Mouse (Mus musculus) intestine, postnatal 0 days (tissue): ENCODE data around the gene Knop1. TPM values are rescaled to one million over a fixed set of nuclear protein-coding genes. Genes with fewer than 3 reads are reported as not detected.
A peak's percentile ranks its signal among the peaks of the same experiment; 100 is the strongest.

Experiments
- ATAC-seq: fragments of 200-750 bp; cut with Nextera tagmentation; 2 replicates; pipeline ENCODE4 v1.8.0; 2017; ENCODE audit warnings: mild to moderate bottlenecking, moderate TSS enrichment, moderate library complexity
- H3K27ac ChIP-seq: fragments of 300-500 bp; sonication (generic); 2 replicates; pipeline ENCODE4 v1.5.1; 2014; ENCODE audit warnings: mild to moderate bottlenecking, low read depth, low read length, moderate library complexity
- H3K27me3 ChIP-seq: fragments of 300-500 bp; sonication (generic); replicated peaks from 2 replicates; pipeline ENCODE4 v1.6.1; 2014; ENCODE audit warnings: low read length, mixed read lengths; ENCODE audit not compliant: control insufficient read depth, insufficient read depth
- H3K36me3 ChIP-seq: fragments of 300-500 bp; sonication (generic); 2 replicates; pipeline ENCODE4 v1.6.1; 2014; ENCODE audit warnings: mild to moderate bottlenecking, moderate library complexity; ENCODE audit not compliant: control insufficient read depth, insufficient read depth
- H3K4me1 ChIP-seq: fragments of 300-500 bp; sonication (generic); replicated peaks from 2 replicates; pipeline ENCODE4 v1.6.1; 2014; ENCODE audit warnings: antibody characterized with exemption, low read length, mixed read lengths; ENCODE audit not compliant: control insufficient read depth, insufficient read depth
- H3K4me2 ChIP-seq: fragments of 300-500 bp; sonication (generic); replicated peaks from 2 replicates; pipeline ENCODE4 v1.6.1; 2014; ENCODE audit warnings: low read depth, mild to moderate bottlenecking, moderate library complexity
- H3K4me3 ChIP-seq: fragments of 300-500 bp; sonication (generic); 2 replicates; pipeline ENCODE4 v1.5.1; 2014; ENCODE audit warnings: low read depth, low read length
- H3K9ac ChIP-seq: fragments of 300-500 bp; sonication (generic); 2 replicates; pipeline ENCODE4 v1.6.1; 2014; ENCODE audit warnings: mild to moderate bottlenecking, low read depth, low read length
- H3K9me3 ChIP-seq: fragments of 300-500 bp; sonication (generic); 2 replicates; pipeline ENCODE4 v1.6.1; 2016; ENCODE audit warnings: mixed run types; ENCODE audit not compliant: control insufficient read depth
- CTCF ChIP-seq: sonication (generic); IDR thresholded peaks from 2 replicates; pipeline ENCODE4 v1.5.1; 2016; ENCODE audit warnings: low read depth, mild to moderate bottlenecking, control low read depth, antibody characterized with exemption, moderate library complexity
- WGBS: fragments of 180-500 bp; shearing (Covaris S2); extraction: QIAGEN DNeasy Blood & Tissue Kit; methylation state at CpG from one replicate; pipeline ENCODE4 v1.1.7; 2014; 5-methylcytosine and 5-hydroxymethylcytosine counted together
- polyA plus RNA-seq: library from polyadenylated mRNA; unstranded; fragments of >200 nt; fragmentation: Nextera tagmentation; extraction: Ambion mirVana; gene quantifications from 2 replicates; pipeline ENCODE4 v1.2.1, GENCODE M21; 2015

Knop1 gene
- polyA plus RNA-seq, 1 experiment from 2014 or later, result 35.8 TPM

GRCm38 (mm10) chr7:118842938-118843337 is 13.1 kb downstream of the Knop1 start:
- whole genome bisulfite sequencing, result 65% methylated on average over 4 of the region's 4 CpGs
- Histone ChIP-seq H3K4me3 (no peak overlapping the region), H3K4me2 (no peak overlapping the region), H3K9ac (no peak overlapping the region), H3K36me3 (peaks cover 76% of the 10 kb centered on the region), H3K4me1 (no peaks in the 10 kb centered on the region), H3K27me3 (no peaks in the 10 kb centered on the region), H3K9me3 (no peaks in the 10 kb centered on the region), H3K27ac (no peak overlapping the region)
- TF ChIP-seq CTCF, result no peak
- ATAC-seq, result no peak

DNA sequence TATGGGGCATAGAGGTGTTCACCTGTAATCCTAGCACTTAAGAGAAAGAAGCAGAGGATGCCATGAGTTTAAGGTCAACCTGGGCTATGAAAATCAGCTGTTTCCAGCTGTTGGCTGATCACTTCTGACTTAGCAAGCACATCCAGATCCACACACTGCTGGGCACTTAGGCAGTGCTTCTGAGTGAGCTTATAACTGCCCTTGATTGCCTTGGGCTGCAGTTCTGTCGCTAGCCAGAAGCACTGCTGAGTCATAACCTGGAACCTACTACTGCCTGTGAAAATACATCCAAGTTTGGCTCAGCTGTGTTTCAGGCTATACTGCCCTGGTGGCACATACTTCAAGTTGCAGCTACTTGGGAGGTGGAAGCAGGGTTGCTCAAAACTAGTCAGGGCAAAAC is 14.3 kb downstream of the Knop1 start:
- H3K4me3 ChIP-seq, result no peak overlapping the region
- H3K27ac ChIP-seq, result no peak overlapping the region
- no peak overlapping the region for H3K9ac ChIP-seq
- no peak for ATAC-seq
- no peaks in the 10 kb centered on the region for H3K9me3 ChIP-seq
- no peaks in the 10 kb centered on the region for H3K27me3 ChIP-seq
- H3K4me2 ChIP-seq, result no peak overlapping the region
- WGBS, result 23% methylated on average over 1 of the region's 1 CpGs
- TF ChIP-seq CTCF, result peak; percentile 17
- peaks cover 76% of the 10 kb centered on the region for H3K36me3 ChIP-seq
- no peaks in the 10 kb centered on the region for H3K4me1 ChIP-seq

DNA sequence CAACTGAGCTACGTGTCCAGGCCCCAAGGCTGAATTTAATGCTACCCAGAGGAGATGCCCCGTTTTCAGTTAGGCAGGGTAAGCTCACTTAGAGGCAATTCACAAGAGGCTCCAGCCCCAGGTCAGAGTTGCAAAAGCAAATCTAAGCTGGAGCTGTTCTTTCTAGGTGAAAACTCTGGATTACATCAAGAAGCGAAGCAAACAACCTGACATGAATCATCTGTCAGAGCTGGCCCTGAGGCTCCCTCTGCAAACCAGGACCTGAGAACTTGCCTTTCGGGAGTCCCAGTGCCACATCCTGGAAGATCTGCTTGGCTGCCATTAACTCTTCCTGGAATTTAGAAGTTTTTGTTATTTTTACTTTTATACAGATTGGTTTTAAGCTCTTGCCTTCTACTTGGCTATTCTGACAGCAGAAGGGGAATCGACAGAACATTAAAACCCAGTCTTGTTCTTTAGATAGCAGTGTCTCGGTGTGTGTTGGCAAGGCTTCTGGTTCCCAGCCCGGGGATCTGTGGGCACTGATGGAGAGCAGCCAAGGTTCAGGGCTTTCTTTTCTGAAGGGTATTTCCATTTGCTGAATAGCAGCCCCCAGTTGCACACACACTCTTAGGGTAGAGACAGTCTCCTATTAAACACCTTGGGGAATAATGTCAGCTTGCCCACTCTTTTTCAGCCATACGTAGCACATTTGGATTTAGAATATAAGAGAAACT is 14.9 kb downstream of the Knop1 start:
- ATAC-seq, result no peak
- Histone ChIP-seq H3K27ac (no peak overlapping the region), H3K4me2 (no peak overlapping the region), H3K9ac (no peak overlapping the region), H3K27me3 (no peaks in the 10 kb centered on the region), H3K4me1 (no peaks in the 10 kb centered on the region), H3K4me3 (no peak overlapping the region), H3K9me3 (no peaks in the 10 kb centered on the region), H3K36me3 (peaks cover 82% of the 10 kb centered on the region)
- WGBS, result 71% methylated on average over 8 of the region's 8 CpGs
- no peak for TF ChIP-seq CTCF

- Histone ChIP-seq H3K4me3 (no peak overlapping the region), H3K9ac (no peak overlapping the region), H3K27ac (no peak overlapping the region), H3K27me3 (no peaks in the 10 kb centered on the region), H3K4me1 (no peaks in the 10 kb centered on the region), H3K36me3 (peaks cover 88% of the 10 kb centered on the region), H3K4me2 (no peak overlapping the region), H3K9me3 (no peaks in the 10 kb centered on the region)
- no peak for TF ChIP-seq CTCF
- ATAC-seq, result no peak
- 84% methylated on average over 5 of the region's 5 CpGs for WGBS
Observed at GRCm38 (mm10) chr7:118837901-118838300, 18.2 kb downstream of the Knop1 start.

DNA sequence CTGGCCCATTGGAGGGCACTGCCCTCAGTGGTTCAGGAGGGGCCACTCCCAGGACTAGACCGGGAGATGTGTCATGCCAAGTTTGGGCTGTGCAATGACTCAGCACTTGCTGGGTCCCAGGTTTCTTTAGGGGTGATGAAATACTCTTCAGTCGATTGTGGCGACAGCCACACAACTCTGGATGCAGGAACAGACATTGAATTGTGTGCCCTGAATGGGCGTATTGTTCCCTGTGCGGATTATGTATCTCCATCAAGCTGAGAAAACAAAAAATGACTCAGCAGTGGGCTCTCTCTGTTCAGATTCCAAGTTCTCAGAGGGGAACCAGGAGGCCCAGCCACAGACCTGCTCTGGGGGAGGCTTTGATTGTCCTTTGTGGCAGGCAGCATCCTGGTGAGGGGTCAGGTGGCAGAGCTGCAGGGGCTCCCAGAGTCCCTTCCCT is 28.1 kb downstream of the Knop1 start:
- Histone ChIP-seq H3K4me2 (no peak overlapping the region), H3K4me1 (no peaks in the 10 kb centered on the region), H3K9ac (no peak overlapping the region), H3K27me3 (no peaks in the 10 kb centered on the region), H3K36me3 (peaks cover 56% of the 10 kb centered on the region), H3K9me3 (no peaks in the 10 kb centered on the region), H3K27ac (no peak overlapping the region), H3K4me3 (no peak overlapping the region)
- 82% methylated on average over 5 of the region's 5 CpGs for WGBS
- no peak for TF ChIP-seq CTCF
- no peak for ATAC-seq

DNA sequence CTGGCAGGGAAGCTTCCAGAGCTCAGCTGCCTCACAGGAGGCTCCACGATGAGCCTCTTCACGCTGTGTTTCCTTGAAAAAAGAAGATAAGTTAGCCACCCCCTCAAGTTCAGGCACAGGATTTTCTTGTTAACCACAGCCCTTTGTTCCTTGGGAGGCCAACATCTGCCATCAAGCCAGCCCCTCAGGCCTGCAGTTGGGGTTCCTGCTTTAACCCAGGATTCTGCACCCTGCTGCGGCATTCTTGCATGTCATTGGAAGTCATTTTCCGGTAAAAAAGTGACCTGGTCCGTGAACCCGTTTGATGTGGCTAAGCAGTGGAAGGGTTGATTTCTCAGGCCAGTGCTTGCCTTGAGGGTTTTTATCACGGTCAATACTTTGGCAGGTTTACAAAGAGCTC is 31.6 kb downstream of the Knop1 start:
- H3K9ac ChIP-seq, result no peak overlapping the region
- peaks cover 53% of the 10 kb centered on the region for H3K36me3 ChIP-seq
- H3K9me3 ChIP-seq, result no peaks in the 10 kb centered on the region
- WGBS, result 76% methylated on average over 7 of the region's 7 CpGs
- no peak for TF ChIP-seq CTCF
- H3K4me2 ChIP-seq, result no peak overlapping the region
- no peak overlapping the region for H3K27ac ChIP-seq
- H3K4me3 ChIP-seq, result no peak overlapping the region
- no peaks in the 10 kb centered on the region for H3K27me3 ChIP-seq
- no peak for ATAC-seq
- H3K4me1 ChIP-seq, result no peaks in the 10 kb centered on the region
